Mouse (Mus musculus) right cerebral cortex, adult 18-20 months (tissue): ENCODE measurements at regions not wholly inside any gene's neighbourhood (a gene's known extent, or its start where the extent isn't known, plus 50 kb on each side); places are given as distances from the start of the nearest gene placed in this dataset.

Experiments
- DNase-seq: peaks from one replicate; pipeline ENCODE4 v3.0.0; 2022; ENCODE audit warnings: mixed read lengths

GRCm38 (mm10) chr8:92064175-92064821, 262.4 kb upstream of the Irx3 start:
- DNase-seq: no peak

GRCm38 (mm10) chr8:92063333-92063732, 261.5 kb upstream of the Irx3 start:
- no peak for DNase-seq

DNA sequence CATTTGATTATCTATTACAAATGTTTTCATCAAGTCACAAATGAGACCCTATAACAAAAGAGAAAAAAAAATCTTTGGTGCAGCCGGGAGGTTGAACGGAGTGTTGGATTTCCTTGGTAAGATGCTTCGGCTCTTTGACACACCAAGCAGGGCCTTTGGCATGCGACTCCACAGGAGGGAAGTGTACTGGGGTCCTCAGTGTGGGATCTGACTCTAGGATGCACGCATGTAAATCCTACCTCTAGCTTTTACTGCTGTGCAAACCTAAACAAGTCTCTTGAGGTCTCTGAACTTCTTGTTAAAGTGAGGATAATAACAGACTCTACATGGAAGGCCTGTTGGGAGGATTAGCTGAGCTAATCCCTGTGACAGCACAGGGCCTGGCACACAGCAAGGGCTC, 257.6 kb upstream of the Irx3 start:
- DNase-seq: no peak

- no peak for DNase-seq
Observed at GRCm38 (mm10) chr8:92058953-92059352, 257.1 kb upstream of the Irx3 start.

DNA sequence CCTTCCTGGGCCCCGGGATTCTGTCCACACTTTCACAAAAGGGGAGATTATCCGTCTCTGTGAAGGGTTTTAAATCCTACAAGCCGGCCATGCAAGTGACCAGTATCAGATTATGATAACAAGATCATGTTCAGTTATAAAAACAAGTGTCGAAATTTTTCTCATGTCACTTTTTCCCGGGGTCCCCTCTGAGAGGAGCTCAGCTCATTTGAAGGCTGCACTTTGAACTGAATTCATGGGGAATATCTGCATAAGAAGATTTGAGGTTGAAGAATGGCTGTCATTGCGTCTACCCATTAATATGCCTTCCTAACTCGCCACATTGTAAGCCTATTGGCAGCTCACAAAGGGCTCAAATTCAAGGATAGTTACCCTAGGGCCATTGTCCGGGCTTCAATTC, 256.0 kb upstream of the Irx3 start:
- DNase-seq: no peak

DNA sequence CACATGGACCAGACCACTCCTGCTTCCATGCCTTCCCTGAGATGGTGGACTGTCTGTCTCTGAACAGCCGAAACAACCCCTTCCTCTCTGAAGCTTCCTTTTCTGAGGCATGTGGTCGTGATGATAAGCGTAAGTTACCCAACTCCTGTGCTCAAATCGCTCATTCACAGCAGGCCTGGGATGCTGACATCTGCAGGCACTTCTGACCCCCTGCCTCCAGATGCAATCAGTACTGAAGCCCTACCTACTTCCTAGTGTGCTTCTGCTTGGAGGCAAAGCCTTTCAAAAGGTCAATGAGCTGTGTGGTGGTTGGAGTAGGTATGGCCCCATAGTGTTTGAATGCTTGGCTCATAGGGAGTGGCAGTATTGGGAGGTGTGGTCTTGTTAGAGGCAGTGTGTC, 253.7 kb upstream of the Irx3 start:
- no peak for DNase-seq

- no peak for DNase-seq
Observed at GRCm38 (mm10) chr8:92044695-92045094, 242.8 kb upstream of the Irx3 start.

DNA sequence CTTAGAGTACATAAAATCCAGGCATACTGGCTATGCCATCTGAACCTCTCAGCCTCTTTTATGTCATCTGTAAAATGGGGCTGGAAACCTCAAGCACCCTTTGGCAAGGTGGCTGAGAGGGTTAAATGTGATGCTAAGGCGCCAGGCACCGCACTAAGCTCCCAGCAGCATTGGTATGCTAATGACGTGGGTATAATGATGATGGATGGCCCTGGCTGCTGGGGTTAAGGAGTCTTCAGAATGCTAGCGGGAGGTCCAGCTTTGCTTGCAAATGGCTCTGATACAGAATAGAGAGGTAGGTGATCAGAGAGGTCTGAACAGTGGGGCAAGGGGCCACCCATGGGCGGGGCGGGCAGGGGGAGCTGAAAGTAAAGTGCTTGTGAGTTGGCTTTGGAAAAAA, 241.1 kb upstream of the Irx3 start:
- no peak for DNase-seq

DNA sequence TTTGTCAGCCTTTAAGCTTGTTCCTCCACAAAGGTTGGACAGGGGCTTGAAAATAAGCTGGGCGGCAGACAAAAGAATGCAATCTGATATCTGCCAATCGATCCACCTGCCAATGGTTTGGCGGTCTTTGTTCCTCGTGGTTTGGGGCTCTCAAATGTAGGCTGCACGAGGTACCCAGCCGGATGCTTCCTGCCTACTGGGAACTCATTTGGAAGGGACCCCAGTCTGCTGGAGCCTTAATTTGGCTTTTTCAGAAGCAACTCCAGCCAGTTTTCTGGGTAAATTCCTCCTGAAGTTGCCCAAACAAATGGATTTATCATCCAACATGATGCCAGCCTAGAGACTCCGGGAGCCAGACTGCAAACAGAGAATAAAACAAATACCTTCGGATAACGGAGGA, 228.1 kb upstream of the Irx3 start:
- DNase-seq: no peak

- no peak for DNase-seq
Observed at GRCm38 (mm10) chr8:92029516-92029915, 227.6 kb upstream of the Irx3 start.

- DNase-seq: no peak
Observed at GRCm38 (mm10) chr8:92028308-92028707, 226.4 kb upstream of the Irx3 start.

GRCm38 (mm10) chr8:92024133-92024532, 222.3 kb upstream of the Irx3 start:
- DNase-seq: no peak

DNA sequence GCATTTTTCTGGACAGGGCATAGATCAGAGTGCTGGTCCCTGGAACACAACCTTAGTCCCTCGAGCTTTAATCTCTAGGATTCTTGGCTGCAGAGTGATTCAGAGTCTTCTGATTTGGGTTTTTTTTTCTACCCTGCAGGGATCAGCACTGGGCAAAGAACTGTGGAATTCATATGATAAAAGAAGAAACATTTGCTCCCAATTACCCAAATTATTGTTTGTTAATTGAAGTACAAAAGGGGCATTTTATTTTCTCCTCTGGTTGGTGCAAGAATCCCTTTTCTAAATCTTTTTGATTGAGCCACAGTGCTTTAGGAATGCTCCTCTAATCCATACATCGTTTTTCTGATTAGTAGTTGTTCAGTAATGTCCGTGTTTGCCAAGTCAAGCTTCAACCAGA, 219.7 kb upstream of the Irx3 start:
- no peak for DNase-seq

DNA sequence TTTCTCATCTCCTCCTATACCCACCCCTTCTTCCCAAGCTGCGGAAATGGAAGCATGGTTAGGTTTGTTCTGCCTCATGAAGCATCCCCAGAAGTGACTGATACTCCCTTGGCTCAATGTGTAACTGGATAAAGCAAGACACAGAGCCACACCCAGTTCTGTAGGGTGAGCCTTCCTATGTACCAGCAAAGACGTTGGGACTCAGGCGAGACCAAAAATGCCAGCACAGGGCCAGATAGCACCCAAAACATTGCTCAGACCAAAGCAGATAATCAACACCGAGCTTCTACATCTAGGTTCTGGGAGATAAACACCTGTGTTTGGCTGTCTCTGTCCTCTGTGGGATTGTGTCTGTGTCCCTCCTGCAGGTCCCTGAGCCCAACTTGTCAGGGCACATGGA, 212.8 kb upstream of the Irx3 start:
- DNase-seq: no peak

DNA sequence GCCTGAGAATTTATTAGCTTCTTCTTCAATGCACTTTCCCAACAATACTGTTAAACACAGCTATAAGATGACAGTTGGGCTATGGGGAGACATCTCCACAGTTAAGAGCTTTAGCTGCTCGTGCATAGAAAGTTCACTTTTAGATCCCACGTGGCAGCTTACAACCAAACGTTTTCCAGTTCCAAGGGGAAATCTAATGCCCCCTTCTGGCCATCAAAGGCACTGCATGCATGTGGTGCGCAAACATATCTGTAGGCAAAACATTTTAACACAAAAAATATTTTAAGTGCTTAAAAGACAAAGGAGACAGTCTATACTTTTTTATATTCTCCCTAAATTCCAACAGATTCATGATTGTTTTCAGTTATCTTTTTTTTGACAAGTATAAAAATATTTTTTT, 211.3 kb upstream of the Irx3 start:
- no peak for DNase-seq

DNA sequence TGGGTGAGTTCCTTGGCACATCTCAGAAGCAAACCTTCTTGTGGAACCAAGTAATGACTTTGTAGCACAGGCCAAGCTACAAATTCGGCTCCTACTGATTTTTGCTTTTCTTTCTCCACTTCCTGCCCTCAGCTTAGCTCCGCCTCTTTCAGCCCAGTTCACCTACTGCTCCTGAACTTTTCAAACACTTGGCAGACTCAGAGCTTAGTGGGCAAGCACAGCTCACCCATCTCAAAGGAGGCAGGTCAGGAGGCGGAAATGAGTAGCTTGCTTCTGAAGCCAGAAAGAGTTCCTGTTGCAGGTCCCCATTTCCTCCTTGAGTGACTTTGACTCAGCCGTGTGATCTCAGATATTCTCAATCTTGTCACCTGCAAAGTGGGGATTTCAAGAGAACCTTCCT, 208.5 kb upstream of the Irx3 start:
- no peak for DNase-seq

- no peak for DNase-seq
Observed at GRCm38 (mm10) chr8:92008616-92009610, 207.0 kb upstream of the Irx3 start.

DNA sequence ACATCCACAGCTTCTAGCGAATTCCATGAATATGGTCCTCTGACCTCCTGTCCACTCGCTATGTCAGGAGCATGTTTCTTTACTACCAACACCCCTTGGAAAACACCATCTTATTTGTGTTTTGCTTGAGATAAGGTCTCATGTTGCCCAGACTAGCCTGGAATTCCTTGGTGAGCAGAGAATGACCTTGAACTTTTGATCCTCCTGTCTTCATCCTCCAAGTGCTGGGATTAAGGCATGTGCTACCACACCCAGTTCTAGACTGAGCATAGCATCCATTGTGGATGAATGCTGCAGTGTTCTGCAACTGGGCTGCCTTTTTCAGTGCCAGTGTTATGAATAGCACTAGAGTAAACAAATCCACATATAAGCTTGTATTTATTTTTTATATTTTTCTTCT, 203.2 kb upstream of the Irx3 start:
- DNase-seq: no peak

- DNase-seq: no peak
Observed at GRCm38 (mm10) chr8:92004532-92004931, 202.7 kb upstream of the Irx3 start.

DNA sequence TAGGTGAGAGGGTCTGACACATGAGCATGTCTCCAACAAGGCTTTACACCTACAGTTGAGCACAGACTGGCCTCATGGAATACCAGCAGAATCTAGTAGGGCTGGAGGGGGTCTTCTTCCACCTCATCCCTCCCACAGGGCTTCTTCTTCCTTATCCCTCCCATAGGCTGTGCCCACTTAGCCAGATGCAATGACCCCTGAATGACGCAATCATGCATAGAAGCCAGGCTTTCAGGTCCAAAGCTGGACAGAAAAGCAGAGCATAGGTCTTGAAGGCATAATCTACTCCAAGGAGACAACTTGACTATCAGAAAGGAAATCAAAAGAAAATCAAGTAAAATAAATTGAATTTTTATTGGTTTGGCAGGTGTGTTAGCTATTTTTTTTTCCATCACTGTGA, 198.5 kb upstream of the Irx3 start:
- DNase-seq: no peak

DNA sequence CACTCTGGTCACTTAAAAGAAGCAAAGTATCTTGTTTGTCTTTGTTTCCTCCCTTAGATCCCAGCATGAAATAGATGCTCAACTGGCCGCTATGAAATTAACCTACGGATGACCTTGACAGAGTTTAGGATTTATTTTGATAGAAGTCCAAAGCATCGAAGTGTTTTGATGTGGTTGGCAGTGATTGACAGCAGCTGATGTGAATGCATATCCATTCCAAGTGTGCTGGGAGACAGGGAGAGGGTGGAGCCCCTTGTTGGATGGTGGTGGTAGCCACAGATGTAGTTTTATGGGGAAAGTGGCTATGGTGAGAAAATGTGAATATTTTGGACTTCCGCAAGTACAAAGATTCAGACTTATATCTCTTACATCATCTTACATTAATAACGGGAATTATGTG, 197.8 kb upstream of the Irx3 start:
- DNase-seq: no peak

GRCm38 (mm10) chr8:91999189-91999588, 197.3 kb upstream of the Irx3 start:
- DNase-seq: no peak

DNA sequence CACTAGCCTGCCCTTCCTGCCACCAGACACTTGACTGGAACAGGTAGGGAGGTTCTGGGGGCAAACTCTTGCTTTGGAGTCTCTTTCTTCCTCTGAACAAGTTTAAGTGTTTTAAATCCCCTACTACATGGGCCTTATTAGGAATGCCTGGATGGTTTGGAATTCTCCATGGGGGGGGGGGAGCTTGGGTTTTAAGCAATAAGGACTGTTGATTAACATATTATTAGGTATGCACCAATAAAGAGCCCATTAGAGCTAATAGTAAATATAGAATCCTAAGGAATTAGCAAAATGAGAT, 196.0 kb upstream of the Irx3 start:
- no peak for DNase-seq

DNA sequence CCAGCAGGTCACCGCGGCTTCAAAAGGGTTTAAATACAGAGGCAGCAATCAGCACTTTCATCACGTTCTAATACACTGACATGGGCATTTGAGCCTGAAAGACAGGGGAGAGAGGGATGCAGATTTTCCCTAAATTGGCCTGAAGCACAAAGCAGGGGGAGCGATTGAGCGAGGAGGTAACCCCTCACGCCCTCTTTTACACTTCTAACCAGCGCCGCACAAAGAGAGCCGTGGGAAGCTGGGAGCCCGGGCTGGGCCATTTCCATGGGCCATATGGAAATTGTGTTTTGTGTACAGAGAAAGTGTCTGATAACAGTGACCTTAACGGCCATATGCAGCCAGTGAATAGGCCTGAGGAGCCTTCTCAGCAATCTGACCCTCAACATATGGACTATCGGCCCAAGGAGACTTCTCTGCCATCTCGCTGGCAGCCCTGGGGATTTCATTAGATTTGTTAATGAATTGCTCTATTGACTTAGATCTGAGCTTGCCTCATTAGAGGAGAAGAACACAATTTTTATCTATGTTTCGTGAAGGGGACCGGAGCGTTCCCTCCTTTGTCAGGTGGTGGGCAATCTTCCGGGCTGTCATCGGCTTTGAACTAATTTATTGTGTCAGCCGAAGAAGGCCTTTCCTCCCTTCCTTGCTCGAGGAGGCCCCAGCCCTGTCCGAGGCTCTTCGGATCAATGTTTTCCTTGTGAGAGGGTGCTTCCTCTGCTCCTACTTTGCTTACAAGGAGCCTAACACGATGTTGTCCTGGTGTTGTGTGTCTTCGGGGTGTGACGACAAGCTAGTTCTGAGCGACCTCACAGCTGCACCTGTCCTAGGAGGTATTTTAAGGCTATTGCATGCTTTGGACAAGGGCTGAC, 195.4 kb upstream of the Irx3 start:
- no peak for DNase-seq
